Mouse (Mus musculus) liver, postnatal 0 days (tissue): ENCODE data around the gene Iqck. TPM values are rescaled to one million over a fixed set of nuclear protein-coding genes. Genes with fewer than 3 reads are reported as not detected.

Experiments
- ATAC-seq: fragments of 200-750 bp; cut with Nextera tagmentation; 2 replicates; pipeline ENCODE4 v1.8.0; 2017; ENCODE audit warnings: mild to moderate bottlenecking, moderate library complexity
- DNase-seq: peaks from one replicate; pipeline ENCODE4 v3.0.0-alpha.2; 2016
- H3K27ac ChIP-seq: fragments of 300-500 bp; sonication (generic); 2 replicates; pipeline ENCODE4 v1.5.1; 2014; ENCODE audit warnings: antibody characterized with exemption, moderate library complexity, mild to moderate bottlenecking, low read depth
- H3K27me3 ChIP-seq: fragments of 300-500 bp; sonication (generic); 2 replicates; pipeline ENCODE4 v1.6.1; 2014; ENCODE audit warnings: low read length, control low read depth, mixed read lengths; ENCODE audit not compliant: insufficient read depth
- H3K36me3 ChIP-seq: fragments of 300-500 bp; sonication (generic); replicated peaks from 2 replicates; pipeline ENCODE4 v1.6.1; 2014; ENCODE audit warnings: mild to moderate bottlenecking, control low read depth, low read length, moderate library complexity, mixed read lengths; ENCODE audit not compliant: insufficient read depth
- H3K4me1 ChIP-seq: fragments of 300-500 bp; sonication (generic); 2 replicates; pipeline ENCODE4 v1.6.1; 2014; ENCODE audit warnings: antibody characterized with exemption, mild to moderate bottlenecking, control low read depth; ENCODE audit not compliant: insufficient read depth
- H3K4me2 ChIP-seq: fragments of 300-500 bp; sonication (generic); 2 replicates; pipeline ENCODE4 v1.6.1; 2014; ENCODE audit warnings: low read depth, mild to moderate bottlenecking, low read length, moderate library complexity, mixed read lengths
- H3K4me3 ChIP-seq: fragments of 300-500 bp; sonication (generic); 2 replicates; pipeline ENCODE4 v1.5.1; 2014; ENCODE audit warnings: low read depth, low read length
- H3K9ac ChIP-seq: fragments of 300-500 bp; sonication (generic); replicated peaks from 2 replicates; pipeline ENCODE4 v1.6.1; 2014; ENCODE audit warnings: mild to moderate bottlenecking, moderate library complexity
- H3K9me3 ChIP-seq: fragments of 300-500 bp; sonication (generic); 2 replicates; pipeline ENCODE4 v1.6.1; 2016; ENCODE audit warnings: mild to moderate bottlenecking, control low read depth, low read length, mixed read lengths
- CTCF ChIP-seq: sonication (generic); IDR thresholded peaks from 2 replicates; pipeline ENCODE4 v1.5.1; 2016; ENCODE audit warnings: antibody characterized with exemption, low read depth
- EP300 ChIP-seq: IDR thresholded peaks from 2 replicates; pipeline ENCODE4 v1.6.1; 2016; ENCODE audit warnings: antibody characterized with exemption, low read depth, mild to moderate bottlenecking
- WGBS: fragments of 180-500 bp; shearing (Covaris S2); extraction: QIAGEN DNeasy Blood & Tissue Kit; methylation state at CpG from one replicate; pipeline ENCODE4 v1.1.7; 2014; ENCODE audit not compliant: insufficient replicate concordance; 5-methylcytosine and 5-hydroxymethylcytosine counted together
- polyA plus RNA-seq: library from polyadenylated mRNA; unstranded; fragments of >200 nt; fragmentation: Nextera tagmentation; extraction: Ambion mirVana; gene quantifications from 2 replicates; pipeline ENCODE4 v1.2.1, GENCODE M21; 2015

Iqck gene
- polyA plus RNA-seq, 1 experiment from 2014 or later: 0.39 TPM

- WGBS: 66% methylated on average over 3 of the region's 3 CpGs
- ATAC-seq (peak; percentile 58; the same call in 1 of the 2 replicates), DNase-seq (no peak)
- 0 out of 2 replicates have a peak, but pooled peaks cover 3% of the 10 kb centered on the region for H3K4me1 ChIP-seq
- no peak overlapping the region for H3K27ac ChIP-seq
- H3K36me3 ChIP-seq: peaks cover 12% of the 10 kb centered on the region; the same call in 1 of the 2 replicates
- H3K9me3 ChIP-seq: no peaks in the 10 kb centered on the region
- no peak overlapping the region for H3K4me3 ChIP-seq
- no peak overlapping the region for H3K4me2 ChIP-seq
- no peak overlapping the region for H3K9ac ChIP-seq
- no peak for TF ChIP-seq EP300
- TF ChIP-seq CTCF: no peak
- H3K27me3 ChIP-seq: no peaks in the 10 kb centered on the region
Observed at GRCm38 (mm10) chr7:118816275-118816674, 39.3 kb upstream of the Iqck start.

DNA sequence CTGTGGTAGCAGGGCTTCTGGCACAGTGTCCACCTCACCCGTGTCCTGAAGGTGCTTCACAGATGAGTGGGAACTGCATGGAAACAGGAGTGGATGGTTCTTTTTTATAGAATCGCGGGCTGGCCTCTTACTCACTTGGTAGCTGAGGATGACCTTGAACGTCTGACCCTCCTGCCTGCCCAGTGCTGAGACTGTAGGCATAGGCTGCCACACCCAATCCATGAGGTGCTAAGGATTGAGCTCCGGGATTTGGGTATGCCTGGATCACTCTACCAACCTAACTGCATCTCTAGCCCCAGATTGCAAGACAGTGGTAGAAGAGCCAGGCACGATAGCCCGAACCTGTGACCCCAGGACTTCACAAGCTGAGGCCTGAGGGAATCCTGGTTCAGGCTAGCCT lies 37.8 kb upstream of the Iqck start:
- WGBS: 85% methylated on average over 7 of the region's 7 CpGs
- ATAC-seq (no peak), DNase-seq (no peak)
- Histone ChIP-seq H3K27me3 (no peaks in the 10 kb centered on the region), H3K4me3 (no peak overlapping the region), H3K27ac (no peak overlapping the region), H3K4me1 (0 out of 2 replicates have a peak, but pooled peaks cover 3% of the 10 kb centered on the region), H3K9ac (no peak overlapping the region), H3K9me3 (no peaks in the 10 kb centered on the region), H3K4me2 (no peak overlapping the region), H3K36me3 (peaks cover 12% of the 10 kb centered on the region; the same call in 1 of the 2 replicates)
- no peak for TF ChIP-seq EP300
- TF ChIP-seq CTCF: no peak

DNA sequence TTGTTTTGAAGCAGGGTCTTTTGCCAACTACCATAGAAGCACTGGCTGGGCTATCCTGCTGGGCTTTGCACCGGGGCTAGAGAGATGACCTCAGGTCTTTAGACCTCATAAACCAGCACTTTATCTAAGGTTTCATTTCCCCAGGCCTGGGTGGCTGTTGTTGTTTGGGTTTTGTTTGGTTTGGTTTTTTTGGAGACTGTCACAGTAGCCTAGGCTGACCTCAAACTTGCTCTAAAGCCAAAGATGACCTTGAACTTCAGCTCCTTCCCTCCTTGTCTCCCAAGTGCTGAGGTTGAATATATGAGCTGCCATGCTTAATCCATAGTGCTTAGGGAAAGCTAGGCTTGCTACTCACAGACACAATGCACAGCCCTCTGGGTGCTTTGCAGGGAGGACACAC lies 35.9 kb upstream of the Iqck start:
- Histone ChIP-seq H3K9me3 (no peaks in the 10 kb centered on the region), H3K36me3 (peaks cover 12% of the 10 kb centered on the region; the same call in 1 of the 2 replicates), H3K9ac (no peak overlapping the region), H3K27ac (no peak overlapping the region), H3K4me2 (no peak overlapping the region), H3K4me1 (0 out of 2 replicates have a peak, but pooled peaks cover 3% of the 10 kb centered on the region), H3K4me3 (no peak overlapping the region), H3K27me3 (no peaks in the 10 kb centered on the region)
- ATAC-seq (no peak), DNase-seq (no peak)
- TF ChIP-seq CTCF (no peak), EP300 (no peak)
- 40% methylated on average over 1 of the region's 1 CpGs for WGBS

GRCm38 (mm10) chr7:118821356-118821755 lies 34.2 kb upstream of the Iqck start:
- Histone ChIP-seq H3K9me3 (no peaks in the 10 kb centered on the region), H3K27me3 (no peaks in the 10 kb centered on the region), H3K27ac (no peak overlapping the region), H3K4me1 (no peaks in the 10 kb centered on the region), H3K4me2 (no peak overlapping the region), H3K9ac (no peak overlapping the region), H3K4me3 (no peak overlapping the region), H3K36me3 (peaks cover 14% of the 10 kb centered on the region)
- TF ChIP-seq EP300 (no peak), CTCF (no peak)
- no peak for DNase-seq
- WGBS: 68% methylated on average over 7 of the region's 7 CpGs
- no peak for ATAC-seq

DNA sequence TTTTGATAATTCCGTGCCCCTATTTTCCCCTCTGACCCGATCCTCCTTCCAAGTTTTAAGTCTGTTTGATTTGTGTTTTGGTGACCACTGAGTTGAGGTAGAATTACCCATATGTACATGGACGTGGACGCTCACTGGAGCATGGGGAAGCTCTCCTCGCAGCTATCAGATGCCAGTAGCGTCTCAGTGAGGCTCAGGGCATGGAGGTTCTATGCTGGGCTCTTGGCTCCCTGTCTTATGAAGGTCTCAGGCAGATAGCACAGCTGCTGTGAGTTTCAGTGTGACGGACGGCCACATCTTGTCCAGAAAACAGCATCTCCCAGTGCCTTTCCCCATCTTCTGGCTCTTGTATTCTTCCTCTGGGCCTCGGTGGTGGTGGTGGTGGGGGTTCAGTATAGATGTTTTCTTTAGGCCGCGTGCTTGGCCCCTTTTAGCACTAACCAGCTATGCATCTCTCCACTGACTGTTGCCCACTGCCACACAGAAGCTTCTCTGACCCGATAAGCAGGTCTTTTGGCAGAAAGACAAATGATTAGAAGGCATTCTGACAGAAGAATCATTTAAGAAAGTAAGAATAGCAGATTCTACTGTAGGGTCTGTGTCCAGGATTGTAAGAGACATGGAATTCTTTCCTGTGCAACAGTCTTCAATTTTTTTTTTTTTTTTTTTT lies 33.5 kb upstream of the Iqck start:
- no peaks in the 10 kb centered on the region for H3K27me3 ChIP-seq
- H3K4me3 ChIP-seq: no peak overlapping the region
- no peaks in the 10 kb centered on the region for H3K4me1 ChIP-seq
- ATAC-seq (no peak), DNase-seq (no peak)
- peaks cover 14% of the 10 kb centered on the region for H3K36me3 ChIP-seq
- no peak overlapping the region for H3K9ac ChIP-seq
- H3K9me3 ChIP-seq: no peaks in the 10 kb centered on the region
- no peak overlapping the region for H3K4me2 ChIP-seq
- 82% methylated on average over 12 of the region's 12 CpGs for WGBS
- TF ChIP-seq CTCF: no peak
- H3K27ac ChIP-seq: no peak overlapping the region

DNA sequence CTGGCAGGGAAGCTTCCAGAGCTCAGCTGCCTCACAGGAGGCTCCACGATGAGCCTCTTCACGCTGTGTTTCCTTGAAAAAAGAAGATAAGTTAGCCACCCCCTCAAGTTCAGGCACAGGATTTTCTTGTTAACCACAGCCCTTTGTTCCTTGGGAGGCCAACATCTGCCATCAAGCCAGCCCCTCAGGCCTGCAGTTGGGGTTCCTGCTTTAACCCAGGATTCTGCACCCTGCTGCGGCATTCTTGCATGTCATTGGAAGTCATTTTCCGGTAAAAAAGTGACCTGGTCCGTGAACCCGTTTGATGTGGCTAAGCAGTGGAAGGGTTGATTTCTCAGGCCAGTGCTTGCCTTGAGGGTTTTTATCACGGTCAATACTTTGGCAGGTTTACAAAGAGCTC lies 31.1 kb upstream of the Iqck start:
- Histone ChIP-seq H3K4me3 (no peak overlapping the region), H3K27me3 (no peaks in the 10 kb centered on the region), H3K27ac (no peak overlapping the region), H3K9ac (no peak overlapping the region), H3K4me2 (no peak overlapping the region), H3K9me3 (no peaks in the 10 kb centered on the region), H3K4me1 (no peaks in the 10 kb centered on the region), H3K36me3 (peaks cover 13% of the 10 kb centered on the region)
- TF ChIP-seq EP300 (no peak), CTCF (no peak)
- DNase-seq (no peak), ATAC-seq (no peak)
- WGBS: 78% methylated on average over 7 of the region's 7 CpGs
